Mouse (Mus musculus): ENCODE results near the gene 2200002J24Rik. TPM values are rescaled to one million over a fixed set of nuclear protein-coding genes. Genes with fewer than 3 reads are reported as not detected.

2200002J24Rik gene
- 0.96 and 1.4 TPM in 2 replicates for polyA plus RNA-seq (2012; rRNA removed)

DNA sequence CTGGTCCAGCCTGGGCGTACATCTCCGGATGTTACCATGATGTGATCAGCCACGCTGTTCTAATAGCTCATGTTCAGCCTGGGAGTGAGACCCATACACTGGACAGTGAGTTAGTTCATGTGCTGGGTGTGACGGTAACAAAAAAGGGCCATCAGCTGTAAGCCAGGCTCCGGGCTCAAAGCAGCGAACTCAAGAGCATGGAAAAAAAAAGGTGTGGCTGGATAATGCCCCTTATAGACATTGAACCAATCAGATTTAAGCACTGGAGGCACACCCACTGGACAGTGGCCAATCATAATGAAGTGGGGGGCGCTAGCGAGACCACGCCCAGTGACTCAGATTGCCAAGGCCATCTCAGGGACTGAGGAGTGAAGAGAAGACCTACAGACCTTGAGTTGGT lies at the start of gene 2200002J24Rik:
TSS of gene 2200002J24Rik (plus strand) at position 338 of the 400 bp plus-strand sequence.
- Histone ChIP-seq H3K27ac (ENCODE audit: insufficient read depth, low read depth, low read length) (no peak within 1 kb of the TSS), H3K27me3 (replicated peaks; ENCODE audit: control insufficient read depth, insufficient read depth, low read length) (no peaks in the 10 kb centered on the region), H3K36me3 (ENCODE audit: control insufficient read depth, insufficient read depth, low read length) (no peaks in the 10 kb centered on the region), H3K4me1 (ENCODE audit: control insufficient read depth, insufficient read depth, low read length) (peaks cover 7% of the 10 kb centered on the region; the same call in 1 of the 2 replicates), H3K4me3 (ENCODE audit: insufficient read depth, low read depth, low read length) (no peak within 1 kb of the TSS)
- WGBS = 50% methylated on average over 9 of the region's 9 CpGs
- no peak for DNase-seq
- no peak for TF ChIP-seq POLR2A (IDR thresholded peaks at IDR 0.05; ENCODE audit: low read depth, low read length)

DNA sequence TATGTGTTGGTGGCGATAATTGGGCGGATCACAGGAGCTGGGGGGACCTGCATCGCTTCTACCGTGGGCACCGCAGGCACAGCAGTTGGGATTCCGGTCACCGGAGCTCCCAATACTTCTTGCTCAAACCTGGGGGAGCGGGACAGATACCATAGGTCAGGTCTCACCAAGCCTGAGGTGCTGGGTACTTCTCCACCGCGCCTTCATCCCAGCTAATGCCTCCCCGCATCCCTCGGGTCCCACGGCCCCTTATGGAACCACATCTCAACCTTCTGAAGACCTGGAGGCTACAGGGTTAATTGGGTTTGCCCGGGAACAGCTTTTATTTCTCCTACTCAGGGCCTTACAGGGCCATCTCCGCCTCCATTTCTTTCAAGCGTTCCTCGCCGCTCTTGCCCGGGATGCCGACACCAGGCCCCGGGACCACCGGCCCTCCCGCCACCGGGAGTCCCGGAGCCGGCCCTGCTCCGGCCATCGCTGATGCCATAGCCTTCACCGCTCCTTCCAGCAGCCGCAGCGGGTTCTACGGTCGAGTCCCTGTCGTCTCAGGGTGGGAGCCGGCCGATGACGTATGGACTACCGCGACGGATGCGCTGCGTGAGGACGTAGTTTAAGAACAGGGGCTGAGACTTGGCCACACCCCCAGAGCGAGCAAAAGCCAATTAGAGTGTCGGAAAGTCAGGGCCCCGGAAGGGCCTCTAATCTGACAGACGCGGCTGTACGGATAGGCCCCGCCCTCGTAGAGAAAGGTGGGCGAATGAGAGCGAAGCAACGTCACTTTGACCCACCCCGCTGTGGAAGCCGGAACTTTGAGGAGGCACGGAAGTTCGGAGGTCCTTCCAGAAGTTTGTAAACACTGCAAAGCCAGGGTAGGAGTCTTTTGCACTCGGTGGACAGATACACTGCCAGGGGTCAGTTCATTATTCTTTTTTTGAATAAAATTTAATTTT lies 48.9 kb upstream of the 2200002J24Rik start, which contains the start of gene Rbm42:
TSS of gene Rbm42 (minus strand) at position 727 of the 950 bp plus-strand sequence.
- H3K27me3 ChIP-seq (replicated peaks; ENCODE audit: control insufficient read depth, insufficient read depth, low read length) = no peaks in the 10 kb centered on the region
- WGBS = 1% methylated on average over 59 of the region's 59 CpGs
- DNase-seq = peak; percentile 99
- H3K36me3 ChIP-seq (ENCODE audit: control insufficient read depth, insufficient read depth, low read length) = no peaks in the 10 kb centered on the region; the same call in none of the 2 replicates
- peak within 1 kb of the TSS; percentile 64 for H3K4me3 ChIP-seq (ENCODE audit: insufficient read depth, low read depth, low read length)
- 0 out of 2 replicates have a peak within 1 kb of the TSS, but pooled peaks have one; percentile 2 for H3K27ac ChIP-seq (ENCODE audit: insufficient read depth, low read depth, low read length)
- TF ChIP-seq POLR2A (IDR thresholded peaks at IDR 0.05; ENCODE audit: low read depth, low read length) = peak; percentile 45
- no peak for TF ChIP-seq CTCF (conservative IDR thresholded peaks at IDR 0.05; ENCODE audit: insufficient read depth, insufficient read length, low read depth, low read length)
- no peaks in the 10 kb centered on the region; the same call in 1 of the 2 replicates for H3K4me1 ChIP-seq (ENCODE audit: control insufficient read depth, insufficient read depth, low read length)

DNA sequence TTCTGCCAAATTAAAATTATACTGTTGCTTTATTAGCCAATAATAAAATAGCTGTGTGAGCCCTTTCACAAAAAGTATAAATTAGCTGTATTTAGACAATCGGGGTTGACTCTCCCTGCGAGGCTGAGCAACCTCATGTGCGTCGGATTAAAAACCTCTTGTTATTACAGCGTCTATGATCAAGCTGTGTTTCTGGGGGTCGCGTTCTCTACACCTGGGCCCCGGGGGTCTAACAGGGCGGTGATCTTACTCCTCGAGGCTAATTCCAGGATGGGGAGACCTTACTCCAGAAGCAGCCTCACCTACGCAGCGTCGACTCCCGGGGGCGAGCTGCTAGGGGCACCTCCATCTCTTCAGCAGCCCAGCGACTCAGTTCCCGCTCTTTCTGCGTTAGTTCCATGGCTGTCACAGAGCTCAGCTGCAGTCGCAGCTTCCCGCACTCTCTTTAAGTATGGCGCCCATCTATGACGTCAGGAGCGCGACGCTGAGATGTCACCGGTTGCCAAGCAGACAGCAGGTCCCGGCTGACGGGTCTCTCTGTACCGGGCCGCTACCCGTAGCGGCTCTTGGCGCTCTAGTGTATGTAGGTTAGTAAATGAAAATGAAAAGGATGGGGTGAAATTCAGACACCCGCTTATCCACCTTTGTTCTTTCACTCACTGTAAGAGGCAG lies 34.1 kb upstream of the 2200002J24Rik start, which contains the start of gene Haus5:
TSS of gene Haus5 (minus strand) at position 466 of the 672 bp plus-strand sequence.
- under 1% methylated on average over 34 of the region's 34 CpGs for WGBS
- peak within 1 kb of the TSS; percentile 76 for H3K4me3 ChIP-seq (ENCODE audit: insufficient read depth, low read depth, low read length)
- H3K27me3 ChIP-seq (replicated peaks; ENCODE audit: control insufficient read depth, insufficient read depth, low read length) = no peaks in the 10 kb centered on the region
- H3K4me1 ChIP-seq (ENCODE audit: control insufficient read depth, insufficient read depth, low read length) = peaks cover 2% of the 10 kb centered on the region
- TF ChIP-seq POLR2A (IDR thresholded peaks at IDR 0.05; ENCODE audit: low read depth, low read length) (peak; percentile 32), CTCF (conservative IDR thresholded peaks at IDR 0.05; ENCODE audit: insufficient read depth, insufficient read length, low read depth, low read length) (no peak)
- H3K27ac ChIP-seq (ENCODE audit: insufficient read depth, low read depth, low read length) = no peak within 1 kb of the TSS
- H3K36me3 ChIP-seq (ENCODE audit: control insufficient read depth, insufficient read depth, low read length) = no peaks in the 10 kb centered on the region
- peak; percentile 93 for DNase-seq

DNA sequence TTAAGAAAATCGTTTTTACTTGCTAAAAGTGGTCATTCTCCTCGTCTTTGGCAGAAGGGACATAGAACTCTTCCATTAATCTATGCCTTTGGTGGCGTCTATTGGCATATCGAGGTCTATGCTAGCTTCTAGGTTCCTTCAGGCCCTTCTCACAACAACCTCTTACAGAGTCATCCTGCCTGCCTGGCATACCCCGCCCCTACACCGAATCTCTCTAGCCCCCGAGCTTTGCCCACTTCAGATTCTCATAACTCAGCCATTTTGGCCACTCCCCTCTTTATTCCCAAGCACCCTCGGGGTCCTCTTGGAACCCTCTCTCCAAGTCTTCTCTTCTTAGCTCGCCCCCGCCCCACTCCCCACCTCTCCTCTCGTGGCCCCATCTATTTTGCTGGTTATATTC lies 33.4 kb upstream of the 2200002J24Rik start:
- Histone ChIP-seq H3K36me3 (ENCODE audit: control insufficient read depth, insufficient read depth, low read length) (no peaks in the 10 kb centered on the region), H3K27me3 (replicated peaks; ENCODE audit: control insufficient read depth, insufficient read depth, low read length) (no peaks in the 10 kb centered on the region), H3K4me3 (ENCODE audit: insufficient read depth, low read depth, low read length) (peak overlapping the region; percentile 76), H3K4me1 (ENCODE audit: control insufficient read depth, insufficient read depth, low read length) (peaks cover 2% of the 10 kb centered on the region), H3K27ac (ENCODE audit: insufficient read depth, low read depth, low read length) (no peak overlapping the region)
- DNase-seq = no peak
- TF ChIP-seq CTCF (conservative IDR thresholded peaks at IDR 0.05; ENCODE audit: insufficient read depth, insufficient read length, low read depth, low read length) (no peak), POLR2A (IDR thresholded peaks at IDR 0.05; ENCODE audit: low read depth, low read length) (no peak)
- 5% methylated on average over 11 of the region's 11 CpGs for WGBS

GRCm38 (mm10) chr7:30669229-30669628 lies 29.5 kb upstream of the 2200002J24Rik start:
- peak; percentile 44 for DNase-seq
- H3K4me1 ChIP-seq (ENCODE audit: control insufficient read depth, insufficient read depth, low read length) = peaks cover 2% of the 10 kb centered on the region
- H3K27me3 ChIP-seq (replicated peaks; ENCODE audit: control insufficient read depth, insufficient read depth, low read length) = no peaks in the 10 kb centered on the region
- no peaks in the 10 kb centered on the region for H3K36me3 ChIP-seq (ENCODE audit: control insufficient read depth, insufficient read depth, low read length)
- TF ChIP-seq CTCF (conservative IDR thresholded peaks at IDR 0.05; ENCODE audit: insufficient read depth, insufficient read length, low read depth, low read length) (peak; percentile 51), POLR2A (IDR thresholded peaks at IDR 0.05; ENCODE audit: low read depth, low read length) (no peak)
- no peak overlapping the region for H3K4me3 ChIP-seq (ENCODE audit: insufficient read depth, low read depth, low read length)
- WGBS = 25% methylated on average over 3 of the region's 3 CpGs
- no peak overlapping the region for H3K27ac ChIP-seq (ENCODE audit: insufficient read depth, low read depth, low read length)

- Histone ChIP-seq H3K4me3 (ENCODE audit: insufficient read depth, low read depth, low read length) (no peak within 1 kb of the TSS), H3K36me3 (ENCODE audit: control insufficient read depth, insufficient read depth, low read length) (no peaks in the 10 kb centered on the region), H3K27ac (ENCODE audit: insufficient read depth, low read depth, low read length) (no peak within 1 kb of the TSS), H3K27me3 (replicated peaks; ENCODE audit: control insufficient read depth, insufficient read depth, low read length) (no peaks in the 10 kb centered on the region), H3K4me1 (ENCODE audit: control insufficient read depth, insufficient read depth, low read length) (peaks cover 2% of the 10 kb centered on the region; the same call in 1 of the 2 replicates)
- no peak for DNase-seq
- no peak for TF ChIP-seq CTCF (conservative IDR thresholded peaks at IDR 0.05; ENCODE audit: insufficient read depth, insufficient read length, low read depth, low read length)
- no peak for TF ChIP-seq POLR2A (IDR thresholded peaks at IDR 0.05; ENCODE audit: low read depth, low read length)
- 74% methylated on average over 9 of the region's 9 CpGs for WGBS
These were observed 27.2 kb upstream of the 2200002J24Rik start, which contains the start of gene Pmis2 for GRCm38 (mm10) chr7:30671480-30671879. Pmis2 (minus strand) TSS chr7:30671605.

Measured in kidney, adult 2 months (tissue).